Mouse (Mus musculus): Measurements from ENCODE around the gene Rpl32.
A peak's percentile ranks its signal among the peaks of the same experiment; 100 is the strongest.

Rpl32 gene

DNA sequence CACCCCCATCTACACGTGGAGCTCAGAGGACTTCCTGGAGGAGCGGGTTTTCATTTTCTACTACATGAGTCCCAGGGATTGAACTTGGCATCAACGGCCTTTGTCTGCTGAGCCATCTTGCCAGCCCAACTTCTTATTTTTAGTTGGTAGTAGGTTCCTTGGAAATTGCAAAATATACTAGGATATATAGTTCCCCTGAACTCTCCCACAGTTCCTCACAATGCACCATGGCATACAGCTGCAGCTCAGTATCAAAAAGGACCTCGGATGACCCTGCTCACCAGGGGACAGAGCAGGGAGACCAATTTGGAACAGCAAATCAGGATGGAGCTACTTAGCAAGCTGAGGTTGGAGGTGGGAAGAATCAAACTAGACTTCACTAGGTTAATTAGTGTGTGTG lies 6.5 kb upstream of the Rpl32 start:
- DNase-seq (ENCODE audit: low spot score in 2 of 2) = no peak

DNA sequence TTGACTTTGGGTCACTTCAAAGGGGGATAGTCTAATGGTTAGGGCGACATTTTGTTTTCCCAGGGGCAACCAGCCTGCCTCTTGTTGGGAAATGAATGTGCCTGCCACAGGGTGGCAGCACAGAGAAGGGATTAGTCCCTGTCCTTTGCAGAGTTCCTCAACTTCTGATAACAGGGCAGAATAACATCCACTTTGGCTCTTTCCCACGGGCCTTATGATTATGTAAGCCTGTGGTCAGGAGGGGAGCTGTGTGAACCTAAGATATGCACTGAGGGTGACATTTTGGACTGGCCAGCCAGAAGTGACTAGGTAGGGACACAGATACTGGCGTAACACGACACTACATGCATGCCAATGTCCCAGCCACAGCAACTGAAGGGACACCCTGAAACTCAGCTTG lies 5.6 kb upstream of the Rpl32 start:
- peak in 1 of 2 experiments; percentile 50 for DNase-seq (ENCODE audit: low spot score in 2 of 2)

DNA sequence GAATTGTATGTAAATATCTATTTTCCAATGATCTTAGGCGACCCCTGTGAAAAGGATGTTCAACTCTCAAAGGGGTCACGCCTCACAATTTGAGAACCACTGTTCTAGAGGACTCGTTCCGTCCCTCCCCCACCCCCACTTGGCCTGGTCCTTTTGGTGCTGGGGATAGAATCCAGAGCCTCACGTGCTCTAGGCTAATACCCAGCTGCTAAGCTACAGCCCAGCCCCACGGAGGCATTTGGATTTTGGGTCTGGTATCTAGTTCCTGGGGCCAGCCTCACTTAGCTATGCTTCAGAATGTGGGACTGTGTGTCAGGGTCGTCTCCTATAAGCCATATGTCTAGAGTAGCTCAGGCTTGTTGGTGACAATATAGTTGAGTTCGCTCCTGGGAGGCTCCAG lies 3.1 kb upstream of the Rpl32 start:
- DNase-seq (ENCODE audit: low spot score in 2 of 2) = no peak

DNA sequence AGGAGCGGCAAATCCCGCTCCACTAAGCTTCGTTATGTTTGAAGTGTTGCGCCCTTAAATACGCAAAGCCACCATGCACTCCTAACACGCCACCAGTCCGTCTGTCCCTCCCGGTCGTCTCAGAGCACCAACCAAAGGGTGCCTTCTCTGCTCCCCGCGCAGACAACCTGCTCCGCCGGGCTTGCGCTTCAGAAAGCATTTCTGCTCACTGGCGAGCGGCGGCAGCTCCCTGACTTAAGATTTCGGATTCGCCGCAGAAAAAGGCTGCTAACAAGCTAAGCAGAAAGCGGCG lies 405 bp downstream of the Rpl32 start:
- DNase-seq (ENCODE audit: low spot score in 2 of 2) = no peak

DNA sequence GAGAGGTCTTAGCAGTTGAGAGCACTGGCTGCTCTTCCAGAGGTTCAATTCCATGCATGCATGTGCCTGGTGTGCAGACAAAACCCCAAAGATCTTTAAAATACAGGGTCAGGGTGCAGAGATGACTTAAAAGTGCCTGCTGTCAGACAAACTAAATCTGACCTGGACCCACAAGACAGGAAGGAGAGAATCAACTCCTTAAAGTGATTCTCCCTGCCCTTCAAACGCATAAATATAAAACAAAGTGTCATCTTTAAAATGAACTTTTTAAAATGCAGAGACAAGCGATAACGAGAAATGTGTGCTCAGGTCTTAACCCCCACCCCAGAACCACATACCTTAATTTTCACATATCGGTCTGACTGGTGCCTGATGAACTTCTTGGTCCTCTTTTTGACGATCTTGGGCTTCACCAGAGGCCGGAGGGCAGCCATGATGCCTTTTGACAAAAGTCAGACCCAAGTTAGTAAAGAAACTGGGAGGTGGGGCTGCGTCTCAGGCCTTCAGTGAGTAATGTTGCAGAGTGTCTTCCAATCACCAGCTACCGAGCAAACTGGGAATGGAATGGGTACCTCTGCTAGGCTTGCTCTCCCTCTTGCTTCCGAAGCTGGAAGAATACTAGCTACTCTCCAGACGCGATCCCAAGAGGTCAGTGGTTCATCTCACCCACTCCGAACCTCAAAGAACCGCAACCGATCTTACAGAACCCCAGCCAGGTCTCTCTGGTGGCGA lies 917 bp downstream of the Rpl32 start:
- no peak for DNase-seq (ENCODE audit: low spot score in 2 of 2)

DNA sequence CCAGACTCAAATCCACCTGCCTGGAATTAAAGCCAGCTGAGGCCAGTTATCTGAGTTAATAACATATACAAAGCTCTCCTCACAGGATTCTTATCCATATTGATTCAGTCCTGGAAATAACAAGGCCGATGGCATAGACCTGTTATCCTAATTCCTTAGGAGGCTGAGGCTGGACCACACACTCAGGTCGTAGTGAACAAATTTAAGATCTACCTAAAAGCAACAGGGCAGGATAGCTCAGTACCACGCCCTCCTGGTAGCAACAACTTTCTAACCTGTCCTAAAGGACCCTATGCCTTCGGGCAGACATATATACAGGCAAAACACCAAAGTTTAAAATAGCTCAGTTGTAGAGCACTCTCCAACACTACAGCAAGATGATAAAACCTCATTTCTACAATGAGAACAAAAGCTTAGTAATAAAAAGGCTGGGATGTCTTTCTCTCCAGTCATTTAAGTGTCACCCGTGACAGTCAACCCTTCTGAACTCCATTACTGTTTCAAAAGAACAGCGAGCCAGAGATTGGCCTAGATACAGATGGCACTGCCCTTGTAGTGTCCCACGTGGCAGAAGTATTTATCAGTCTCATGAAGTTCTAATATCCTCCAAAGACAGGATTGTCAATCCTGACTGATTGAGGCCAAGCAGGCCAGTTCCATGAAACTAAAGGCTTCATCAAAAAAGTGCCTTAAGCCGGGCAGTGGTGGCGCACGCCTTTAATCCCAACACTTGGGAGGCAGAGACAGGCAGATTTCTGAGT lies 3.9 kb downstream of the Rpl32 start:
- no peak for DNase-seq (ENCODE audit: low spot score in 2 of 2)

DNA sequence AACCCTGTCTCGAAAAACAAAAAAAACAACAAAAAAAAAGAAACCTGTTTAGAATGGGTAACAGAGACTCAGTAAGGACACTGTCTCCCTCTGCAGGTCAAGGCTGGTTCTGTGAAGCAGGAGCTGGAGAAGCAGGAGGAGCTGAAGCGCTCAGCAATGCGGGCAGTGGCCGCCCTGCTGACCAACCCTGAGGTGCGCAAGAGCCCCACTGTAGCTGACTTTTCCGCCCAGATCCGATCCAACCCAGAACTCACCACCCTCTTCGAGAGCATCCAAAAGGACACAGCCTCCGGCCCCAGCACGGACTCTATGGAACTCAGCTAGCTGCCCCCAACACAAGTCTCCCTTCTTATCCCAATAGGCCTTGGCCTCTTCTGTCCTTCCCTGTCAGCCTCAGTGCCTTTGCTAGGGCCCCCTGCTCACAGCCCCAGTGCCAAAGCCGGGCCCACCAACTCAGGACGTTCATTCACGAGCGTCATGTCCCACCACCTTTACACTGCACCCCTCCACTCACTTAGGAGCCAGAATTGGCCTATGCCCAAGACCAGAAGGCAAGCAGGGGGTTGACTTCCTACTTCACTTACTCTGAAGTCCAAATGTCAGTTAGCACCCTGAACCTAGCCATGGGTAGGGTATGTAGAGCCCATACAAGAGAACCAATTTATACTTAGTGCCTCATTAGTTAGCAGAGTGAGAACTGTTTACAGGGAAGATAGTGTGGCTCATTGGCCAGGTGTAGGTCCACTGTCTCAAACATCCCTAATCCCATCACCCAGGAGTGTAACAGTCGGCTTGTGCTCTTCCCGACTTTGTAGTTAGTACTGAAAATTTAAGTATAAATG lies 4.8 kb downstream of the Rpl32 start:
- peak in 1 of 2 experiments; percentile 72 for DNase-seq (ENCODE audit: low spot score in 2 of 2)

DNA sequence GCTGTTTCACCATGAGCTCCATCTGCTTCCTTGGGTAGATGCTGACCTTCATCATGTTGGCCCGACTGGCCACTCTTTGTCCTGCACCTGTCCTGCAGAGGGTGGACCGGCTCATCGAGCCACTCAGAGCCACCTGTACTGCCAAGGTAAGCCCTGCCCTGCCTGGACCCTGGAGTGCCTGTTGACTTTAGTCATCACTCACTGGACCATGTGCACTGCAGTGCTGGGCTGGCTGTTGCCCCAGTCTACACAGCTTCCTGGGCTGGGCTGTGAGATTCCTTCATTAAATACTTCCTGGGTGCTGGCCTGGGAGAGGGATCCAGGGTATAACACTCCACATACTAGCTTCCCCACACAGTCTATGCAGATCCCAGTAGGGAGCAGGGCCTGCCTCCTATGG lies 6.7 kb downstream of the Rpl32 start:
- DNase-seq (ENCODE audit: low spot score in 2 of 2) = no peak

DNA sequence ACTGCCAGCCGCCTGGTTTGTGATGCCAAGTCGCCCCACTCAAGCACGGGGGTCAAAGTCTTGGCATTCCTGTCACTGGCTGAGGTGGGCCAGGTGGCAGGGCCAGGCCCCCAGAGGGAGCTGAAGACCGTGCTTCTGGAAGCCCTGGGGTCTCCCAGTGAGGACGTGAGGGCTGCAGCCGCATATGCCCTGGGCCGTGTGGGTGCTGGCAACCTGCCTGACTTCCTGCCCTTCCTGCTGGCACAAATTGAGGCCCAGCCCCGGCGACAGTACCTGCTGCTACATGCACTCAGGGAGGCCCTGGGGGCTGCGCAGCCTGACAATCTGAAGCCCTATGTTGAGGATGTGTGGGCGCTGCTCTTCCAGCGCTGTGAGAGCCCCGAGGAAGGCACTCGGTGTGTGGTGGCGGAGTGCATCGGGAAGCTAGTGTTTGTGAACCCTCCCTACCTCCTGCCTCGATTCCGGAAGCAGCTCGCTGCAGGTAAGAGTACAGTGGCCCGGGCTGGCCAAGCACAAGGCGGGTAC lies 15.8 kb downstream of the Rpl32 start:
- peak in 1 of 2 experiments; percentile 39 for DNase-seq (ENCODE audit: low spot score in 2 of 2)

DNA sequence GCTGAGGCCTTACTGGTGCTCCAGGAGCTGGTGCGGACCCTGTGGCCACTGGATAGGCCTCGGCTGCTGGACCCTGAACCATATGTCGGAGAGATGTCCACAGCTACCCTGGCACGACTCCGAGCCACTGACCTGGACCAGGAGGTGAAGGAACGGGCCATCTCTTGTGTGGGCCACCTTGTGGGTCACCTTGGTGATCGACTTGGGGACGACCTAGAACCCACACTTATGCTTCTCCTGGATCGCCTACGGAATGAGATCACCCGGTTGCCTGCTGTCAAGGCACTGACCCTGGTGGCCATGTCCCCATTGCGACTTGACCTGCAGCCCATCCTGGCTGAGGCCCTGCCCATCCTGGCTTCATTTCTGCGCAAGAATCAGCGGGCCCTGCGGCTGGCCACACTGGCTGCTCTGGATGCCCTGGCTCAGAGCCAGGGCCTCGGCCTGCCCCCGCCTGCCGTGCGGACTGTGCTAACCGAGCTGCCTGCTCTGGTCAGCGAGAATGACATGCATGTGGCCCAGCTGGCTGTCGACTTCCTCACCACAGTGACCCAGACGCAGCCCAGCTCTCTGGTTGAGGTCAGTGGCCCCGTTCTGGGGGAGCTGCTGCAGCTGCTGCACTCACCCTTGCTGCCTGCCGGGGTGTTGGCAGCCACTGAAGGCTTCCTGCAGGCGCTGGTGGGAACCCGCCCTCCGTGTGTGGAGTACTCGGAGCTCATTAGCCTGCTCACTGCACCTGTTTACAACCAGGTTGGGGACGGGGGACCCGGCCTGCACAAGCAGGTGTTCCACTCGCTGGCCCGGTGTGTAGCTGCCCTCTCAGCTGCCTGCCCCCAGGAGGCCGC lies 16.5 kb downstream of the Rpl32 start:
- DNase-seq (ENCODE audit: low spot score in 2 of 2) = peak in 1 of 2 experiments; percentile 43

DNA sequence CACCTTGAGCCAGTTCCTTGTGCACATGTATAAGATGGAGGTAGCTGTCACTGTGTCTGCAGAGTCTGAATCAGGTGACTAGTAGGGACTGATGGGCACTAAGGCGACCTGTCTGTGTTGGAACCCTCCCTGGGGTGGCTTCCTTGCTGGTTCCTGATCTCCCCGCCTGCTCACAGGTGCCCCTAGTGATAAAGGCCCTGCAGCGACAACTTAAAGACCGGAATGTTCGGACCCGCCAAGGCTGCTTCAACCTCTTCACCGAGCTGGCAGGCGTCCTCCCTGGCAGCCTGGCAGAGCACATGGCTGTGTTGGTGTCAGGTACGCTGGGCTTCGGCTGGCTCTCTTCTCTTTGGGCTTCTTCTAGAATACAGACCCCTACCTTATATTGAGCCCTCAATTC lies 17.5 kb downstream of the Rpl32 start:
- no peak for DNase-seq (ENCODE audit: low spot score in 2 of 2)

DNA sequence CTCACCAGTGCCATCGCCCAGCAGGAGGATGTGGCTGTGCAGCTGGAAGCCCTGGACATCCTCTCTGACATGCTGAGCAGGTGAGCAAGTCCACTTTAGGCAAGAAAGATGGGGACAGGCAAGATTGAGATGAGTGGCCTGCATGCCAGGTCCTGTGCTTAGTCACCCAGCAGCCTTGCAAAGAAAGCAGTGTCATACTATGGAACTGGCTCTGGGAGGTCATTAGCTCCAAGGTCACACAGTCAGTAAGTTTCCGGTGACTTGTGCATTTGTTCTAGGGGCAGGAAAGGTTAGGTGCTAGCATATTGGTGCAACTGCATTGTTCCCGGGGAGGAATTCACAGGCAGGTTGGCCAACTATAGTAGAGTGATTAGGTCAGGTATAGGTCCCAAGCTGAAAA lies 25.8 kb downstream of the Rpl32 start:
- DNase-seq (ENCODE audit: low spot score in 2 of 2) = no peak

DNA sequence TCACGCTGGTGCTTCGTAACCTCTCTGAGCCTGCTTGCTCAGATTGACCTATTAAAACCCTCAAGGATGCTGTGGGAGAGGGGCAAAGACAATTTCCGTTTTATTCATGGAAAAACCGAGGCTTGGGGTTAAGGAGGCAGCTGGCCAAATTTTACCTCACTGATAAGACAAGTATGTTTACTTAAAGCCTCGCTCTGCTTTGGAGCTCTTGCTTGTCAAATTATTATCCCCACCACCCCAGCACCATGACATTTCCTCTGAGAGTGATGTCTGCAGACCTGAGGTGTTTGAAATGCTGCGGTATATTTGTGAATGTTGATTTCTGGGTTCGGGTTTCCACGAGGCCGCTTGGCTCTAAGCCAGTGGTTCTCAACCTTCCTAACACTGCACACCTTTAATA lies 32.2 kb downstream of the Rpl32 start:
- DNase-seq (ENCODE audit: low spot score in 2 of 2) = no peak

DNA sequence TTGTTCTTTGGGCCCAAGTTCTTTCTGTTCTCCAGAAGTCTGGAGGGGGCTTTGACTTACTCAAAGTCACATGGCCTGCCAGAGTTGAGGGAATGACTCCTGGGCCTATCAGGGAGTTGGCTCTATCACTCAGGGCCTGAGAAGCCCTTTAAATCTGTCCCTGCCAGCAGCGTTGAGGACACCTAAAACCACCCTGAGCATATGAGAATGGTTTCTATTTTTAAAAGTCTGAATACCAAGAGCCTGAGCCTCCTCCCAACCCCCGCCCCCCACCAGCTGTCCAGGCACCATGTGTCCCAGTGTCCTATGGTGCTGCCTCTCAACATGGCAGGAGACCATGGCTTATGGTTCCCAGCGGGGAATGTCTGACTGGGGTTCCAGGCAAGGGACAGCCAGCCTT lies 32.7 kb downstream of the Rpl32 start:
- DNase-seq (ENCODE audit: low spot score in 2 of 2) = no peak

DNA sequence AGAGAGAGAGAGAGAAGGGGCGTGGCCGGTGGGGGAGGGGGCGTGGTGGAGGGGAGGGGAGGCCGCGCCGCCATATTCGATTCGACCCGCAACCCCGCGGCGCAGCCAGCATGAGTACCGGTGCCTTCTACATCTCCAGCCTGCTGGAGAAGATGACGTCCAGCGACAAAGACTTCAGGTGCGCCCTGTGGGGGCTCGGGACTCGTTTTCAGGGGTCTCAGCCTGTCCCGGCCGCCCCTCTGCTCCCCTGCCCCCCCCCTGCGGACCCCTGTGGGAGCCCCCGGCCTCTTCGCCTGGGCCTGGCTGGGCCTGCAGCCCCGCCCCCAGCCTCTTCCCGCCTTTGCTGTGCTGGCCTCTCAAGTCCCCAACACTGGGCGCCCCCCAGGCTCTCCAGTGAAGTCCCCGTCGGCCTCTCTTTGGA lies 34.0 kb downstream of the Rpl32 start, which contains the start of gene Cand2:
Cand2 (plus strand) TSS at position 38 of the 421 bp plus-strand sequence.
- DNase-seq (ENCODE audit: low spot score in 2 of 2) = peak; percentile 47 to 65

DNA sequence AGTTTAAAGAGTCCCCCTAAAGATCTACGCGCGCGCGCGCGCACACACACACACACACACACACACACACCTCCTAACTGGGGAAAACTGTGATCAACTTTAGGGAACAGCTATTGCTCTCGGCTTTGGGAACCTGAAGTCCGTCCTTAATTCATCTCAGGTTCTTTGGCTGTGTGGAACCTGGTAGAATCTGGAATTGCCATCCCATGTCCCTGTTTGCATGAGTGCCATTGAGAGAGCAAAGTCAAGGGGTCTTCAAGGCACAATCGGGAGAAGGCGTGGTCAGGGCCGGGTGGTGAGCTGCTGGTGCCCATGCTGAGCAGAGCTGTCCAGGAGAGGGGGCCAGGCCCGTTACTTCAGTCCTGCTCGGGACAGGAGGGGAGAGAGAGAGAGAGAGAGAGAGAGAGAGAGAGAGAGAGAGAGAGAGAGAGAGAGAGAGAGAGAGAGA lies 34.6 kb downstream of the Rpl32 start:
- DNase-seq (ENCODE audit: low spot score in 2 of 2) = peak in 1 of 2 experiments; percentile 25

DNA sequence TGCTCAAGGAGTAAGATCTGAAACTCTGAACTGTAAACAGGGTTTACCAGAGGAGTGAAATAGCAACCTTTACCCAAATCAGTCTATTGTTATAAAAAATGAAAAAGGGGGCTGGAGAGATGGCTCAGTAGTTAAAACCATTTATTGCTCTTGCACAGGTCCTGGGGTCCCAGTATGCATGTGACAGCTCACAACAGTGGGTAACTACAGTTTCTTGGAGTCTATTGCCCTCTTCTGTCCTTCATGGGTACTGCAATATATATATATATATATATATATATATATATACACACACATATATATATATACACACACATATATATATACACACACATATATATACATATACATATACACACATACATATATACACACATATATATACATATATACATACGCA lies 35.9 kb downstream of the Rpl32 start:
- no peak for DNase-seq (ENCODE audit: low spot score in 2 of 2)

DNA sequence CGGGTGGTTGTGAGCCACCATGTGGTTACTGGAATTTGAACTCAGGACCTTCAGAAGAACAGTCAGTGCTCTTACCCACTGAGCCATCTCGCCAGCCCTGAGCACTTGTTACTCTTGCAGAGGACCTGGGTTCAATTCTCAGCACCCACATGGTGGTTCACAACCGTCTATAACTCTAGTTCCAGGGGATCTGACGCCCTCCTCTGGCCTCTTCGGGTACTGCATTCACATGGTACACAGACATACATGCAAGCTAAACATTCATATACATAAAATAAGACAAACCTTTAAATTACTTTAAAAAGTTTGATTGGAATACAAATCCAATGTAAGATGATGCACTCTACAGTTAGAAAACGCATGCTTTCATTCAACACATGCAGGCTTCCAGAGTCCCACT lies 36.3 kb downstream of the Rpl32 start:
- no peak for DNase-seq (ENCODE audit: low spot score in 2 of 2)

DNA sequence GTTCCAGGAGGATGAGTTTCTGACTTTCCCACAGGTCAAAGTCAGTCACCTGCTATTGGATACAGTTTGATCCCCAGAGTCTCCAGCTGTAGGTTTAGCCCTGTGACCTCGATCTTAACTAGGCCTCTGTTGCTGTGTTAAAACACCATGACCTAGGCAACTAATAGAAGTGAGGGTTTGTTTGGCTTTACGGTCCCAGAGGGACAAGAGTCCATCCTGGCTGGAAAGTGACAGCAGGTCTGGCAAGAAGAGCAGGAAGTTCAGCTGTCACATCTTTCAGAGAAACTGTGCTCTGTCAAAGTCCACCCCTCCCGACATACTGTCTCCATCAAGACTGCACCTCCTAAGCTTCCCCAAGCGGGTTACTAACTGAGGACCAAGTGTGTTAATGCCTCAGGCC lies 37.7 kb downstream of the Rpl32 start:
- no peak for DNase-seq (ENCODE audit: low spot score in 2 of 2)

DNA sequence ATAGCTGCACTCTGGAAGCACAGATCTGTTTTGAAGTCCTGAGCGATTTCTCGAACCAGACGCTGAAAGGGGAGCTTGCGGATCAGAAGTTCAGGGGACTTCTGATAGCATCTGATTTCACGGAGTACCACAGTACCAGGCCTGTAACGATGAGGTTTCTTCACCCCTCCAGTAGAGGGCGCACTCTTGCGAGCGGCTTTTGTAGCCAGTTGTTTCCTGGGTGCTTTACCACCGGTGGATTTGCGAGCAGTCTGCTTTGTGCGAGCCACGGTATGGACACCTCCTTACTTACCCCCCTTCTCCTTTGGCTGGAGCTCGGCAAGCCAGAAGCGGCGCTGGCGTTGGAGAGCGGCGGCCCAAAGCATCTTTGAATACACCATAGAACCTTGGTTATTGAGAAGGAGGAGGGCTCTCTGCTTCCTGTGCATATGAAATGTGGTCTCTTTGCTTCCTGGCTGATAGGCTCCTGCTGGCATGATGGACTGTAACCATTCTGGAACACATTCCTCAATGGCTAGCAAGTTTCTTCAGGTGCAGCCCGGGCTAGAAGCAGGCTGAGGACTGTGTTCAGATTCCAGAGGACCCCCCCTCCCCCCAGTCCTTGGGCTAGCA lies 38.4 kb downstream of the Rpl32 start:
- no peak for DNase-seq (ENCODE audit: low spot score in 2 of 2)

DNA sequence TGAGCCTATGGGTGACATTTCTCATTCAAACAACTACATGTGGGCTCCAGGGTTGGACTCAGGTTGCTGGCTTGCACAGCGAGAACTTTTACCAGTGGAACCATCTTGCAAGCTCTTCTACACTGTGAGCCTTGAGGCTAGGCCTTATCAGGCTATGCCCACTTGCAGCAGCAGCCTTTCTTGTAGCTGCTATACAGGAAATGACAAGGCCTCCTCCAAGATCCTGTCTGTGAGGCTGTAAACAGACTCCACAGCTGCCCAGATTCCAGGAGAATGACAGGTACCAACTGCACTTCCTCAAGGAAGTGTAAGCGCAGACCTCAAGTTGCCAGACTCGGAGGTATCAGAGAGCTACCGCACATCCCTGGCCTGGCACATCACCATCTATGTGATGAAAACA lies 40.3 kb downstream of the Rpl32 start:
- DNase-seq (ENCODE audit: low spot score in 2 of 2) = no peak
